Comparison of ENCODE assay signal across 11 mouse cellular contexts in genomic region chr17:5151852-5152251, GRCm38 (mm10).
DNase-seq lines count a peak whose midpoint lies in the region; ATAC-seq and TF ChIP-seq lines count a peak whose summit lies in the region.
"Had no signal": no experiment of that assay in that cellular context is flagged by ENCODE, and none has a peak within 500 bp of the region (broad histone marks: within the 10 kb centered on the region; RNA-seq: fewer than 3 reads in every experiment).

No protein-coding gene starts in this region.

- H3K27me3 ChIP-seq in lung, embryonic 16.5 days (ENCODE audit: control insufficient read depth, insufficient read depth, low read depth, low read length): no peaks in the 10 kb centered on the region
- H3K27me3 ChIP-seq in hindbrain, embryonic 15.5 days: no peaks in the 10 kb centered on the region
- no peaks in the 10 kb centered on the region for H3K27me3 ChIP-seq in midbrain, embryonic 14.5 days (ENCODE audit: control insufficient read depth, insufficient read depth, low read length)
- no peaks in the 10 kb centered on the region for H3K27me3 ChIP-seq in heart, adult 2 months (ENCODE audit: control insufficient read depth, insufficient read depth, low read length)

- no peak for TF ChIP-seq POLR2A in heart, adult 2 months (IDR thresholded peaks at IDR 0.05; ENCODE audit: insufficient read depth, low read depth, low read length)

- peak; percentile 64 for ATAC-seq in lung, embryonic 16.5 days (ENCODE audit: low read depth)
- ATAC-seq in hindbrain, embryonic 15.5 days (ENCODE audit: low FRiP score, low read depth): peak; percentile 76; the same call in 1 of the 2 replicates
- ATAC-seq in midbrain, embryonic 14.5 days (ENCODE audit: low FRiP score, low TSS enrichment): no peak
- ATAC-seq: liver, postnatal 0 days had no signal

- H3K79me2 ChIP-seq in heart, adult 2 months (replicated peaks; ENCODE audit: control insufficient read depth, insufficient read depth, low read length): peaks cover 4% of the 10 kb centered on the region

- peak; percentile 72 for DNase-seq in heart, adult 11 months
- DNase-seq in heart, adult 8-10 months (ENCODE audit: low spot score): no peak
- no peak for DNase-seq in lung, postnatal 10 days
- DNase-seq in midbrain, embryonic 14.5 days: peak; percentile 34
- no peak for DNase-seq in adrenal gland, postnatal 4 days (ENCODE audit: low spot score in 2 of 2)
- DNase-seq in heart, adult 2 months: no peak
- DNase-seq: adrenal gland, adult 2 months; liver, postnatal 0 days had no signal

- H3K9me3 ChIP-seq in lung, embryonic 16.5 days (ENCODE audit: control insufficient read depth, low read length): no peaks in the 10 kb centered on the region
- H3K9me3 ChIP-seq in hindbrain, embryonic 15.5 days: no peaks in the 10 kb centered on the region
- no peaks in the 10 kb centered on the region for H3K9me3 ChIP-seq in midbrain, embryonic 14.5 days (ENCODE audit: control insufficient read depth, low read length)

- H3K4me1 ChIP-seq in lung, embryonic 16.5 days (replicated peaks; ENCODE audit: control insufficient read depth, insufficient read depth, low read length): peaks cover 5% of the 10 kb centered on the region
- H3K4me1 ChIP-seq in hindbrain, embryonic 15.5 days (replicated peaks): peaks cover 36% of the 10 kb centered on the region
- H3K4me1 ChIP-seq in midbrain, embryonic 14.5 days (ENCODE audit: control insufficient read depth, insufficient read depth, low read length): peaks cover 8% of the 10 kb centered on the region; the same call in 1 of the 2 replicates
- peaks cover 7% of the 10 kb centered on the region for H3K4me1 ChIP-seq in heart, adult 2 months (ENCODE audit: control insufficient read depth, insufficient read depth, low read length)

- H3K4me2 ChIP-seq in lung, embryonic 16.5 days (ENCODE audit: low read depth, low read length): no peak overlapping the region
- no peak overlapping the region for H3K4me2 ChIP-seq in hindbrain, embryonic 15.5 days
- H3K4me2 ChIP-seq in midbrain, embryonic 14.5 days (ENCODE audit: low read length): no peak overlapping the region
- H3K4me2 ChIP-seq: heart, embryonic 11.5 days had no signal

- intact Hi-C loops in heart, adult 2 months (cut with DNase I): loop anchor here (5.0 kb wide), 1 partner anchor 35 kb away; no protein-coding TSS in a partner anchor

- no peak for TF ChIP-seq EP300 in heart, adult 2 months (IDR thresholded peaks at IDR 0.05; ENCODE audit: insufficient read depth, low read depth, low read length)

- no peak overlapping the region for H3K27ac ChIP-seq in lung, embryonic 16.5 days (ENCODE audit: low read length)
- H3K27ac ChIP-seq in hindbrain, embryonic 15.5 days (replicated peaks): no peak overlapping the region
- H3K27ac ChIP-seq in midbrain, embryonic 14.5 days (replicated peaks; ENCODE audit: low read depth, low read length): no peak overlapping the region
- no peak overlapping the region for H3K27ac ChIP-seq in heart, adult 2 months

- H3K9ac ChIP-seq in lung, embryonic 16.5 days (ENCODE audit: low read length): no peak overlapping the region
- H3K9ac ChIP-seq in hindbrain, embryonic 15.5 days: no peak overlapping the region
- no peak overlapping the region for H3K9ac ChIP-seq in midbrain, embryonic 14.5 days (replicated peaks; ENCODE audit: low read length)
- H3K9ac ChIP-seq in heart, adult 2 months (ENCODE audit: low read depth, low read length): no peak overlapping the region
- H3K9ac ChIP-seq: liver, postnatal 0 days had no signal

- no peaks in the 10 kb centered on the region for H3K36me3 ChIP-seq in lung, embryonic 16.5 days (ENCODE audit: control insufficient read depth, insufficient read depth, low read length)
- H3K36me3 ChIP-seq in hindbrain, embryonic 15.5 days: no peaks in the 10 kb centered on the region
- H3K36me3 ChIP-seq in midbrain, embryonic 14.5 days (ENCODE audit: control insufficient read depth, insufficient read depth, low read length): no peaks in the 10 kb centered on the region
- no peaks in the 10 kb centered on the region for H3K36me3 ChIP-seq in heart, adult 2 months (ENCODE audit: control insufficient read depth, insufficient read depth, low read length)

- no peak overlapping the region for H3K4me3 ChIP-seq in lung, embryonic 16.5 days (ENCODE audit: low read length)
- no peak overlapping the region for H3K4me3 ChIP-seq in hindbrain, embryonic 15.5 days
- no peak overlapping the region for H3K4me3 ChIP-seq in midbrain, embryonic 14.5 days (replicated peaks; ENCODE audit: low read depth, low read length)
- no peak overlapping the region for H3K4me3 ChIP-seq in heart, adult 2 months

- WGBS in lung, embryonic 16.5 days: 48% methylated on average over 11 of the region's 11 CpGs
- 37% methylated on average over 11 of the region's 11 CpGs for WGBS in hindbrain, embryonic 15.5 days
- WGBS in midbrain, embryonic 14.5 days: 52% methylated on average over 11 of the region's 11 CpGs
- 84% methylated on average over 11 of the region's 11 CpGs for WGBS in heart, adult 2 months

- no peak for TF ChIP-seq CTCF in heart, adult 2 months (IDR thresholded peaks at IDR 0.05)

Comparison
In these comparisons a context has a peak if more than half of its experiments do, and no peak if none do; other contexts are left out.
1. DNase-seq: peak in heart, adult 11 months (single experiment) and midbrain, embryonic 14.5 days (single experiment); none in heart, adult 8-10 months (single experiment), lung, postnatal 10 days (single experiment), adrenal gland, postnatal 4 days (0 of 2) and heart, adult 2 months (0 of 2).